Mouse (Mus musculus): Measurements from ENCODE around the gene Polr2f. TPM values are rescaled to one million over a fixed set of nuclear protein-coding genes. Genes with fewer than 3 reads are reported as not detected.

Gene Polr2f
- polyA plus RNA-seq, 1 experiment from 2014 or later, result 304 TPM

- no peaks in the 10 kb centered on the region for H3K4me1 ChIP-seq
- H3K36me3 ChIP-seq, result peaks cover 98% of the 10 kb centered on the region
- no peak overlapping the region for H3K4me2 ChIP-seq (replicated peaks)
- H3K9me3 ChIP-seq (replicated peaks), result no peaks in the 10 kb centered on the region
- no peaks in the 10 kb centered on the region for H3K27me3 ChIP-seq
- H3K4me3 ChIP-seq (replicated peaks), result no peak overlapping the region
- 58% methylated on average over 4 of the region's 4 CpGs for WGBS
- H3K9ac ChIP-seq, result no peak overlapping the region
- H3K27ac ChIP-seq (replicated peaks), result no peak overlapping the region
- ATAC-seq (ENCODE audit: insufficient number of reproducible peaks, low FRiP score, low TSS enrichment, low read depth), result no peak
Observed at GRCm38 (mm10) chr15:79122119-79122518, 18.7 kb upstream of the Polr2f start.

DNA sequence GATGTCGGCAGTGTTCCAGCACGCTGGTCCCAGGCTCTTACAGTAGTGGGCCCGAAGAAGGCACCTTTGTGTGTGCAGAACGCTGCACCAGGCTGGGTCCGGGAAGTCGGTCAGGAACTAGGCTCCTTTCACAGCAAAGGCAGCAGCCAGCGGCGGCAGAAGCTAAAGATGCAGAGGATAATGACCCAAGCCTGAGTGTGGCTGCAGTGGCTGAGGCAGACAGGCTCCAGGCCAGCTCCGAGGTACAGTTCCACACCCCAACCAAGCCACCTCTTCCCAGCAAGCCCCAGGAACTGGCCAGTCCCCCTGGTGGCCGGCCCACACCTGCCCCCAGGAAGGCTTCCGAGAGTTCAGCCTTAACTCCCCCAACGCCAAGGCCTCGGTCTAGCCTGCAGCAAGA lies 18.3 kb upstream of the Polr2f start:
- H3K9me3 ChIP-seq (replicated peaks), result no peaks in the 10 kb centered on the region
- H3K27me3 ChIP-seq, result no peaks in the 10 kb centered on the region
- no peak for ATAC-seq (ENCODE audit: insufficient number of reproducible peaks, low FRiP score, low TSS enrichment, low read depth)

DNA sequence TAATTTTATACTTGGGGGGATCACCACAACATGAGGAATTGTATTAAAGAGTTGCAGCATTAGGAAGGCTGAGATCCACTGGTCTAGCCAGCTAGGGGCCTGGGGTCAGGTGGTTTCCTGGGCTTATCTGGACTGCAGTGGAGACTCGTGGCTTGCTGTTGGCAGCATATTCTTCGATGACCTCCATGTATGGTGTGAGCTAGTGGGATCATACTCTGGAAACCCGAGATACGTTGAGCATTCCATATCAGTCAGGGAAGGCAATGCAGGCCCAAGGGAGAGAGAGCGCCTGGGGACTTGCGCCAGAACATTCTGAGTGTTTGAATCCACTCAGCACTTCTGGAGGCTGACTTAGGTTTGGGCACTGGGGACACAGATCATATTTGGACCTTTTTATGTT lies 17.1 kb upstream of the Polr2f start:
- H3K4me2 ChIP-seq (replicated peaks), result no peak overlapping the region
- H3K9ac ChIP-seq, result no peak overlapping the region
- 85% methylated on average over 6 of the region's 6 CpGs for WGBS
- peaks cover 98% of the 10 kb centered on the region for H3K36me3 ChIP-seq
- no peaks in the 10 kb centered on the region for H3K9me3 ChIP-seq (replicated peaks)
- no peak overlapping the region for H3K4me3 ChIP-seq (replicated peaks)
- H3K27ac ChIP-seq (replicated peaks), result no peak overlapping the region
- H3K4me1 ChIP-seq, result no peaks in the 10 kb centered on the region
- ATAC-seq (ENCODE audit: insufficient number of reproducible peaks, low FRiP score, low TSS enrichment, low read depth), result no peak
- H3K27me3 ChIP-seq, result no peaks in the 10 kb centered on the region

More for the DNA sequence above, 18.3 kb upstream of the Polr2f start:
- H3K4me3 ChIP-seq (replicated peaks), result no peak overlapping the region
- 83% methylated on average over 13 of the region's 13 CpGs for WGBS
- no peak overlapping the region for H3K9ac ChIP-seq
- no peaks in the 10 kb centered on the region for H3K4me1 ChIP-seq
- H3K4me2 ChIP-seq (replicated peaks), result no peak overlapping the region
- peaks cover 98% of the 10 kb centered on the region for H3K36me3 ChIP-seq
- H3K27ac ChIP-seq (replicated peaks), result no peak overlapping the region

DNA sequence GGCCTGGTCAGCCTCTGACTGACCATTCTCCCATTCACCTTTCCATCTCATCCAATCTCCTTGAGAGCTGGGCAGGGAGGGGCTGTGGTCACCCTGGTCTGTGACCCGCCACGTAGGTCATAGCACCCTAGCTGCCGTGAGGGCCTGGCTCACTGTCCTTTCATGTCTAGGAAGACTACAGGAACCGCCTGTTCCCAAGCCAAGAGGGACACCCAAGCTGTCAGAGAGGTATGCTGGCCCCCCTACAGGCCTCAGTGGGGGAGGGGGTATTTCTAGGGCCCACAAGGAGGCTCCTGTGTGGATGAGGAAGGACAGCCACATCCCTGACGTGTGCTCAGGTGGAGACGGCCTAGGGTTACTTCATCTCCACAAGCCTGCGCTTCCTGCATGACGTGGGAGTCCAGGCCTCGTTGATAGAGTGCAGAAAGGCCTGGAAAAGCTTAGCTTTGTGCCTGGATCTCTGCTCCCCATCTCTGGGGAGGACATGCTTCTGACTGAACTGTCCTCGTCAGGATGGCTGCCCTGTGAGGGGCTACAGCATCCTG lies 16.4 kb upstream of the Polr2f start:
- no peak overlapping the region for H3K9ac ChIP-seq
- H3K4me2 ChIP-seq (replicated peaks), result no peak overlapping the region
- H3K27me3 ChIP-seq, result no peaks in the 10 kb centered on the region
- no peak for ATAC-seq (ENCODE audit: insufficient number of reproducible peaks, low FRiP score, low TSS enrichment, low read depth)
- H3K4me3 ChIP-seq (replicated peaks), result no peak overlapping the region
- no peaks in the 10 kb centered on the region for H3K4me1 ChIP-seq
- H3K27ac ChIP-seq (replicated peaks), result no peak overlapping the region
- H3K9me3 ChIP-seq (replicated peaks), result no peaks in the 10 kb centered on the region
- WGBS, result 71% methylated on average over 10 of the region's 10 CpGs
- H3K36me3 ChIP-seq, result peaks cover 96% of the 10 kb centered on the region

GRCm38 (mm10) chr15:79126217-79126932 lies 14.4 kb upstream of the Polr2f start:
- no peak overlapping the region for H3K9ac ChIP-seq
- 0 out of 2 replicates have a peak, but pooled peaks cover 7% of the 10 kb centered on the region for H3K4me1 ChIP-seq
- WGBS, result 76% methylated on average over 13 of the region's 13 CpGs
- ATAC-seq (ENCODE audit: insufficient number of reproducible peaks, low FRiP score, low TSS enrichment, low read depth), result no peak
- peaks cover 97% of the 10 kb centered on the region for H3K36me3 ChIP-seq
- no peak overlapping the region for H3K4me2 ChIP-seq (replicated peaks)
- H3K27me3 ChIP-seq, result no peaks in the 10 kb centered on the region
- H3K27ac ChIP-seq (replicated peaks), result no peak overlapping the region
- H3K4me3 ChIP-seq (replicated peaks), result no peak overlapping the region
- no peaks in the 10 kb centered on the region for H3K9me3 ChIP-seq (replicated peaks)

GRCm38 (mm10) chr15:79127101-79127500 lies 13.7 kb upstream of the Polr2f start:
- H3K9me3 ChIP-seq (replicated peaks), result no peaks in the 10 kb centered on the region
- no peak overlapping the region for H3K9ac ChIP-seq
- 96% methylated on average over 12 of the region's 12 CpGs for WGBS
- no peak overlapping the region for H3K4me3 ChIP-seq (replicated peaks)
- H3K4me1 ChIP-seq, result 0 out of 2 replicates have a peak, but pooled peaks cover 9% of the 10 kb centered on the region
- no peak for ATAC-seq (ENCODE audit: insufficient number of reproducible peaks, low FRiP score, low TSS enrichment, low read depth)
- no peak overlapping the region for H3K27ac ChIP-seq (replicated peaks)
- H3K36me3 ChIP-seq, result peaks cover 97% of the 10 kb centered on the region
- H3K27me3 ChIP-seq, result no peaks in the 10 kb centered on the region
- H3K4me2 ChIP-seq (replicated peaks), result no peak overlapping the region

GRCm38 (mm10) chr15:79128208-79128607 lies 12.6 kb upstream of the Polr2f start:
- Histone ChIP-seq H3K27me3 (no peaks in the 10 kb centered on the region), H3K36me3 (peaks cover 97% of the 10 kb centered on the region), H3K9me3 (replicated peaks) (no peaks in the 10 kb centered on the region), H3K27ac (replicated peaks) (no peak overlapping the region), H3K4me3 (replicated peaks) (no peak overlapping the region), H3K4me2 (replicated peaks) (no peak overlapping the region), H3K4me1 (0 out of 2 replicates have a peak, but pooled peaks cover 9% of the 10 kb centered on the region), H3K9ac (no peak overlapping the region)
- no peak for ATAC-seq (ENCODE audit: insufficient number of reproducible peaks, low FRiP score, low TSS enrichment, low read depth)
- WGBS, result 95% methylated on average over 5 of the region's 5 CpGs

GRCm38 (mm10) chr15:79129311-79129710 lies 11.5 kb upstream of the Polr2f start:
- no peak for ATAC-seq (ENCODE audit: insufficient number of reproducible peaks, low FRiP score, low TSS enrichment, low read depth)
- no peaks in the 10 kb centered on the region for H3K9me3 ChIP-seq (replicated peaks)
- no peak overlapping the region for H3K4me3 ChIP-seq (replicated peaks)
- H3K36me3 ChIP-seq, result peaks cover 97% of the 10 kb centered on the region
- 71% methylated on average over 7 of the region's 7 CpGs for WGBS
- no peak overlapping the region for H3K9ac ChIP-seq
- H3K27ac ChIP-seq (replicated peaks), result no peak overlapping the region
- 0 out of 2 replicates have a peak, but pooled peaks cover 9% of the 10 kb centered on the region for H3K4me1 ChIP-seq
- no peaks in the 10 kb centered on the region for H3K27me3 ChIP-seq
- no peak overlapping the region for H3K4me2 ChIP-seq (replicated peaks)

GRCm38 (mm10) chr15:79130782-79131181 lies 10.0 kb upstream of the Polr2f start:
- H3K36me3 ChIP-seq, result peaks cover 85% of the 10 kb centered on the region
- peaks cover 16% of the 10 kb centered on the region; the same call in 1 of the 2 replicates for H3K4me1 ChIP-seq
- H3K4me2 ChIP-seq (replicated peaks), result no peak overlapping the region
- H3K27ac ChIP-seq (replicated peaks), result no peak overlapping the region
- no peak overlapping the region for H3K9ac ChIP-seq
- H3K9me3 ChIP-seq (replicated peaks), result no peaks in the 10 kb centered on the region
- no peak overlapping the region for H3K4me3 ChIP-seq (replicated peaks)
- 77% methylated on average over 10 of the region's 10 CpGs for WGBS
- no peak for ATAC-seq (ENCODE audit: insufficient number of reproducible peaks, low FRiP score, low TSS enrichment, low read depth)
- no peaks in the 10 kb centered on the region for H3K27me3 ChIP-seq

DNA sequence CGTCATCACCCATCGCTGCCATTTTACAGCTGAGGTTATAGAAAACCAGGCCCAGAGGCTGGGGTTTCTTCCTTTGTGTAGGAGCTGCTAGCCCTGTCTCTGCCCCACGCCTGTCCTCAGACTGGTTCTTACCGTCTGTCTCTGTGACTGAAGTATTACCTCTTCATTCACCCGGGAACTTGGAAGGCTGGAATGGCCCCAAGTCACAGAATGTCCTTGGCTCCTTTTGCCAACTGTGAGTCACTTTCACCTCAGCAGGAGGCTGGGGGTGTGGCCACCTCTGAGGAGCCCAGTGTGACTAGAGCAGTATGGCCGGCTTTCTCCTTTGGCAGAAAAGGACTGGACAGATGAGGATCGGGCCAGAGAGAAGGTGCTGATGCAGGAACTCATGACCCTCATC lies 9.4 kb upstream of the Polr2f start:
- 72% methylated on average over 7 of the region's 7 CpGs for WGBS
- no peak for ATAC-seq (ENCODE audit: insufficient number of reproducible peaks, low FRiP score, low TSS enrichment, low read depth)
- no peak overlapping the region for H3K27ac ChIP-seq (replicated peaks)
- no peak overlapping the region for H3K4me3 ChIP-seq (replicated peaks)
- H3K27me3 ChIP-seq, result no peaks in the 10 kb centered on the region
- H3K4me1 ChIP-seq, result peaks cover 22% of the 10 kb centered on the region; the same call in 1 of the 2 replicates
- H3K36me3 ChIP-seq, result peaks cover 78% of the 10 kb centered on the region
- H3K9me3 ChIP-seq (replicated peaks), result no peaks in the 10 kb centered on the region
- H3K9ac ChIP-seq, result no peak overlapping the region
- no peak overlapping the region for H3K4me2 ChIP-seq (replicated peaks)

GRCm38 (mm10) chr15:79133191-79133661 lies 7.6 kb upstream of the Polr2f start:
- no peak overlapping the region for H3K27ac ChIP-seq (replicated peaks)
- no peaks in the 10 kb centered on the region for H3K27me3 ChIP-seq
- H3K9me3 ChIP-seq (replicated peaks), result no peaks in the 10 kb centered on the region
- H3K4me3 ChIP-seq (replicated peaks), result no peak overlapping the region
- ATAC-seq (ENCODE audit: insufficient number of reproducible peaks, low FRiP score, low TSS enrichment, low read depth), result no peak
- no peak overlapping the region for H3K9ac ChIP-seq
- no peak overlapping the region for H3K4me2 ChIP-seq (replicated peaks)
- peaks cover 61% of the 10 kb centered on the region for H3K36me3 ChIP-seq
- H3K4me1 ChIP-seq, result peaks cover 22% of the 10 kb centered on the region; the same call in 1 of the 2 replicates
- WGBS, result 83% methylated on average over 6 of the region's 6 CpGs
